Mouse (Mus musculus) intestine, embryonic 16.5 days (tissue): ENCODE data around the gene Abt1. TPM values are rescaled to one million over a fixed set of nuclear protein-coding genes. Genes with fewer than 3 reads are reported as not detected.

Experiments
- ATAC-seq: fragments of 200-750 bp; cut with Nextera tagmentation; 2 replicates; pipeline ENCODE4 v1.8.0; 2017; ENCODE audit warnings: moderate TSS enrichment, moderate library complexity
- H3K27ac ChIP-seq: fragments of 300-500 bp; sonication (generic); 2 replicates; pipeline ENCODE4 v1.5.1; 2014; ENCODE audit warnings: mild to moderate bottlenecking, low read length
- H3K27me3 ChIP-seq: fragments of 300-500 bp; sonication (generic); replicated peaks from 2 replicates; pipeline ENCODE4 v1.6.1; 2014; ENCODE audit warnings: low read length, control low read depth, mixed read lengths; ENCODE audit not compliant: control insufficient read depth, insufficient read depth
- H3K36me3 ChIP-seq: fragments of 300-500 bp; sonication (generic); 2 replicates; pipeline ENCODE4 v1.6.1; 2014; ENCODE audit warnings: low read length, control low read depth; ENCODE audit not compliant: control insufficient read depth, insufficient read depth
- H3K4me1 ChIP-seq: fragments of 300-500 bp; sonication (generic); 2 replicates; pipeline ENCODE4 v1.6.1; 2014; ENCODE audit warnings: low read length, control low read depth, mixed read lengths; ENCODE audit not compliant: control insufficient read depth, insufficient read depth
- H3K4me2 ChIP-seq: fragments of 300-500 bp; sonication (generic); 2 replicates; pipeline ENCODE4 v1.6.1; 2014; ENCODE audit warnings: low read depth, low read length, control low read depth
- H3K4me3 ChIP-seq: fragments of 300-500 bp; sonication (generic); 2 replicates; pipeline ENCODE4 v1.5.1; 2014; ENCODE audit warnings: mild to moderate bottlenecking, low read length
- H3K9ac ChIP-seq: fragments of 300-500 bp; sonication (generic); 2 replicates; pipeline ENCODE4 v1.6.1; 2014; ENCODE audit warnings: low read depth, low read length
- H3K9me3 ChIP-seq: fragments of 300-500 bp; sonication (generic); 2 replicates; pipeline ENCODE4 v1.6.1; 2016; ENCODE audit warnings: low read length, control low read depth; ENCODE audit not compliant: control insufficient read depth
- WGBS: fragments of 180-500 bp; shearing (Covaris S2); extraction: QIAGEN DNeasy Blood & Tissue Kit; methylation state at CpG from one replicate; pipeline ENCODE4 v1.1.7; 2014; 5-methylcytosine and 5-hydroxymethylcytosine counted together
- polyA plus RNA-seq: library from polyadenylated mRNA; unstranded; fragments of >200 nt; fragmentation: Nextera tagmentation; extraction: Ambion mirVana; gene quantifications from 2 replicates; pipeline ENCODE4 v1.2.1, GENCODE M21; 2015

Gene Abt1
- polyA plus RNA-seq, 1 experiment from 2014 or later: 11.2 TPM

- H3K9ac ChIP-seq: peak overlapping the region; percentile 80
- peaks cover 8% of the 10 kb centered on the region for H3K4me1 ChIP-seq
- no peaks in the 10 kb centered on the region for H3K9me3 ChIP-seq
- 3% methylated on average over 10 of the region's 10 CpGs for WGBS
- no peaks in the 10 kb centered on the region for H3K27me3 ChIP-seq
- no peaks in the 10 kb centered on the region for H3K36me3 ChIP-seq
- H3K4me3 ChIP-seq: peak overlapping the region; percentile 70
- peak overlapping the region; percentile 72 for H3K4me2 ChIP-seq
- ATAC-seq: no peak
- peak overlapping the region; percentile 97 for H3K27ac ChIP-seq
Measured at GRCm38 (mm10) chr13:23445156-23445555, 21.5 kb upstream of the Abt1 start.

DNA sequence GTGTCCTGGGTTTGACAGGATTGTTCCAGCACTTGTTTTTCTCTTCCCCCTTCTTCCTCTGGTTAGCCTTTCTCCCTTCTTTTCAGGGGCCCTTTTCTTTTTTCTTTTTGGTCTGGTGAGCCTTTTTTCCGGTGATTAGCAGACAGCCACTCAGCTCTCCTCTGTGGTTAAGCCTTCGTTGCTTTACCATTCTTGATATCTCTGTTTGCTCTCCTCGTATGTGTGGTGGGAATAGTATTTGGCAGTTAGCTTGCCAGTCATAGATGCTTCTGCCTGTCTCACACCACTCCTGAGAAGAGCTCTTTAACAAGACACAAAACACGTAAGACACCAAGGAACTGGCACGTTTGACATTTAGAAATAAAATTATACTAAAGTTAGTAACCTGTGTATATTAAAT, 20.8 kb upstream of the Abt1 start:
- peak overlapping the region; percentile 72 for H3K4me2 ChIP-seq
- H3K27ac ChIP-seq: no peak overlapping the region
- H3K4me3 ChIP-seq: no peak overlapping the region
- WGBS: 53% methylated on average over 5 of the region's 5 CpGs
- peaks cover 8% of the 10 kb centered on the region for H3K4me1 ChIP-seq
- H3K36me3 ChIP-seq: no peaks in the 10 kb centered on the region
- H3K9ac ChIP-seq: no peak overlapping the region
- no peaks in the 10 kb centered on the region for H3K27me3 ChIP-seq
- H3K9me3 ChIP-seq: no peaks in the 10 kb centered on the region
- ATAC-seq: no peak

DNA sequence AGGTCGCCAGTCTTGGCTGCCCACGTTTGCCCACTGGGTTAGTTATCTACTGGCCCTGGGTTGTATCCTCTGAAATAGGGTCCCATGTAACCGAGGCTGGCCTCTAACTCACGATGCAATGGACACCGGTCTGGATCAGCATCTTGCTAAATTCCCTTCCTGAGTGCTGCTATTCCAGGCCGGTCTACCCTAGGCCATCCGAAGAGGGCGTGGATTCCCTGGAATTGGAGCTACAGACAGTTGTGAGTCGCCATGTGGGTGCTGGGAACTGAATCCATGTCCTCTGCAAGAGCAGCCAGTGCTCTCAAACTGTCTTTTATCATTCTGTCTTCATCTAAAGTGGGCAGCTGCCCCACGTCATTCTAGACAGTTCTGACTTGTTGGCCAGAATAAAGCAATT, 16.2 kb upstream of the Abt1 start:
- H3K36me3 ChIP-seq: no peaks in the 10 kb centered on the region
- H3K4me2 ChIP-seq: no peak overlapping the region
- H3K4me1 ChIP-seq: peaks cover 10% of the 10 kb centered on the region
- no peak for ATAC-seq
- no peaks in the 10 kb centered on the region for H3K9me3 ChIP-seq
- WGBS: 69% methylated on average over 10 of the region's 10 CpGs
- no peak overlapping the region for H3K27ac ChIP-seq
- no peak overlapping the region for H3K9ac ChIP-seq
- no peak overlapping the region for H3K4me3 ChIP-seq
- H3K27me3 ChIP-seq: no peaks in the 10 kb centered on the region

GRCm38 (mm10) chr13:23438521-23438920, 14.9 kb upstream of the Abt1 start:
- ATAC-seq: no peak
- H3K27me3 ChIP-seq: no peaks in the 10 kb centered on the region

DNA sequence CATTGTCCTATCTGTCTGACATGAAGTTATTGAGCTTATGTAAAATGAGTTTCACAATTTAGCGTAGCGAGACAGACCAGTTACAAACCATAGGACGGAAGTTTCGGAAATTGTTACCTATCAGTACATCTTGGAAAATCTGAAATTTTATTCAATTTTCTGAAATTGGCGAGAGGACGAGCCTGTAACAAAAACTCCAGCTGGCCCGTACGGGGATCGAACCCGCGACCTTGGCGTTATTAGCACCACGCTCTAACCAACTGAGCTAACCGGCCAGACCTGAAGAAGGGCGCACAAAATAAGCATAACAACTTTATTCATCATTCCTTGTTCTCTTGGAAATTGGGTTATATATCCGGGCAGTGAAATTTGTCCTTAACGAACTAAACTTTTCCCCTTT, 14.2 kb upstream of the Abt1 start:
- Histone ChIP-seq H3K4me2 (peak overlapping the region; percentile 74), H3K27ac (peak overlapping the region; percentile 83; the same call in 1 of the 2 replicates), H3K36me3 (no peaks in the 10 kb centered on the region), H3K4me1 (peaks cover 8% of the 10 kb centered on the region; the same call in 1 of the 2 replicates), H3K9me3 (no peaks in the 10 kb centered on the region), H3K27me3 (no peaks in the 10 kb centered on the region), H3K9ac (peak overlapping the region; percentile 68; the same call in 1 of the 2 replicates), H3K4me3 (peak overlapping the region; percentile 65)
- WGBS: under 1% methylated on average over 17 of the region's 17 CpGs
- peak; percentile 86 for ATAC-seq

More at GRCm38 (mm10) chr13:23438521-23438920, 14.9 kb upstream of the Abt1 start:
- peak overlapping the region; percentile 74 for H3K4me2 ChIP-seq
- H3K36me3 ChIP-seq: no peaks in the 10 kb centered on the region
- under 1% methylated on average over 7 of the region's 7 CpGs for WGBS
- H3K9me3 ChIP-seq: no peaks in the 10 kb centered on the region
- no peak overlapping the region for H3K27ac ChIP-seq
- H3K9ac ChIP-seq: no peak overlapping the region
- peak overlapping the region; percentile 65 for H3K4me3 ChIP-seq
- H3K4me1 ChIP-seq: peaks cover 6% of the 10 kb centered on the region; the same call in 1 of the 2 replicates

- Histone ChIP-seq H3K27ac (peak overlapping the region; percentile 83), H3K4me1 (peaks cover 8% of the 10 kb centered on the region; the same call in 1 of the 2 replicates), H3K4me3 (peak overlapping the region; percentile 65), H3K9me3 (no peaks in the 10 kb centered on the region), H3K36me3 (no peaks in the 10 kb centered on the region), H3K27me3 (no peaks in the 10 kb centered on the region), H3K9ac (peak overlapping the region; percentile 68), H3K4me2 (peak overlapping the region; percentile 74)
- WGBS: under 1% methylated on average over 32 of the region's 32 CpGs
- ATAC-seq: peak; percentile 36
Measured at GRCm38 (mm10) chr13:23436861-23437822, 13.5 kb upstream of the Abt1 start.

DNA sequence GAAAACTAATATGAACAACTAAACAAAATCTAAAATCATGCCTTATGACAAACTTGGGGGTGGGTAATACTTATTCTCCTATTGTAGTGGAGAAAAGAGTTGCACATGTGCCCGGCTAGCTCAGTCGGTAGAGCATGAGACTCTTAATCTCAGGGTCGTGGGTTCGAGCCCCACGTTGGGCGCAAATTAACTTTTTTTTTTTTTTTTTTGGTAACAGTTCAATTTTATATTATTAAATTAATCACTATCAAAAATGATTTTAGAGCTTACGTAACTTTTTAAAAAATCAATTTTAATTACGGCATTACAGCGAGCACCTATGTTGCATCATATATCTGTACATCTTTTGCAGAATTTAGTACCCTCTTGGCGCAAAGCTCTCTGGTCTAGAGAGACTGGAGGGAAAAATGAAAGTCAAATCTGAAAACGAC, 12.6 kb upstream of the Abt1 start:
- H3K4me2 ChIP-seq: peak overlapping the region; percentile 71; the same call in 1 of the 2 replicates
- H3K9ac ChIP-seq: no peak overlapping the region
- H3K4me3 ChIP-seq: peak overlapping the region; percentile 58
- no peaks in the 10 kb centered on the region for H3K9me3 ChIP-seq
- ATAC-seq: no peak
- no peaks in the 10 kb centered on the region for H3K36me3 ChIP-seq
- peaks cover 8% of the 10 kb centered on the region; the same call in 1 of the 2 replicates for H3K4me1 ChIP-seq
- H3K27me3 ChIP-seq: no peaks in the 10 kb centered on the region
- WGBS: under 1% methylated on average over 11 of the region's 11 CpGs
- H3K27ac ChIP-seq: no peak overlapping the region

DNA sequence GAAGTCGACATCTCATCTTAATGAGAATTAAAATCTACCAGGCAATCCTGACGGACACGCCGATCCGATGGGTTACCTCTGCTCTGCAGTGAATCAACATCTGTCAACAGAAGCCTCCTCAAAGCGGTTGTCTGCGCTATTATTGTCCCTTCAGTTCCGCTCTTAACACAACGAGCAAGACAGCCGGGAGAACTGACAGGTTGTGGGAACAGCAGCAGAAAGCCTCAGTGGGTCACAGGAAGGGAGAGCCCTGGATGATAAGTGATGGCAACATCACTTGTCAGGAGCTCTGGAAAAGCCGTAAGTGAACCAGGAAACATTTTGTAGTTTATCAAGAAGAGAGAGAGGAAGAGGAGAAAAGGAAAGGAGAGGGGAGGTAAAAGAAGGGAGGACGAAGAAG, 12.0 kb upstream of the Abt1 start:
- no peak for ATAC-seq
- Histone ChIP-seq H3K4me3 (peak overlapping the region; percentile 58), H3K27ac (peak overlapping the region; percentile 57), H3K36me3 (no peaks in the 10 kb centered on the region), H3K4me2 (peak overlapping the region; percentile 71), H3K4me1 (peaks cover 8% of the 10 kb centered on the region; the same call in 1 of the 2 replicates), H3K27me3 (no peaks in the 10 kb centered on the region), H3K9ac (peak overlapping the region; percentile 62), H3K9me3 (no peaks in the 10 kb centered on the region)
- WGBS: 2% methylated on average over 12 of the region's 12 CpGs

DNA sequence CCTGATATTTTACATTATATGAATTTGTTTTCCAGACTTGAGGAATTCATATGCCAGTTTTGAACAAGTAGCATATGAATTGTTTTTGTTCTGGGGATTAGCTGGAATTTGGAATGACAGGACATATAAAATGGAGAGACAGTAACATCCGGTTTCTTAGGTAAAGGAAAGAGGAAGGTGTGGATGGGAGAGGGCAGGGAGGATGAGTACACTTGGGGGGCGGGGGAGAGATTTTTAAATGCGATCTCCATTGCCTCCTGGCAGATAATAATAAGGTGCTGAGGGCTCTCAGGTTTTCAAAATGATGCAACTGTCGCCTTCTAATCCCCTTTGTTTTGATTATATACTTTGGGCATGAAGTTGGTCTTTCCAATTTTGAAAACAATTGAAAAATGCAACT, 11.6 kb upstream of the Abt1 start:
- Histone ChIP-seq H3K27ac (no peak overlapping the region), H3K9me3 (no peaks in the 10 kb centered on the region), H3K4me2 (peak overlapping the region; percentile 71), H3K4me3 (peak overlapping the region; percentile 58), H3K27me3 (no peaks in the 10 kb centered on the region), H3K36me3 (no peaks in the 10 kb centered on the region), H3K4me1 (peaks cover 8% of the 10 kb centered on the region; the same call in 1 of the 2 replicates), H3K9ac (peak overlapping the region; percentile 62)
- ATAC-seq: no peak
- 24% methylated on average over 4 of the region's 4 CpGs for WGBS
